15 mouse cellular contexts compared by ENCODE assay signal in genomic region chr4:62733938-62734337, GRCm38 (mm10).
DNase-seq lines count a peak whose midpoint lies in the region; ATAC-seq and TF ChIP-seq lines count a peak whose summit lies in the region.
"Had no signal": no experiment of that assay in that cellular context is flagged by ENCODE, and none has a peak within 500 bp of the region (broad histone marks: within the 10 kb centered on the region; RNA-seq: fewer than 3 reads in every experiment).

No protein-coding gene starts in this region.

- H3K9me3 ChIP-seq in heart, embryonic 14.5 days (ENCODE audit: control insufficient read depth, low read length) = no peaks in the 10 kb centered on the region
- H3K9me3 ChIP-seq in liver, postnatal 0 days (ENCODE audit: low read length) = no peaks in the 10 kb centered on the region
- no peaks in the 10 kb centered on the region for H3K9me3 ChIP-seq in liver, embryonic 11.5 days (ENCODE audit: control insufficient read depth, low read length)
- no peaks in the 10 kb centered on the region for H3K9me3 ChIP-seq in heart, embryonic 16.5 days (replicated peaks; ENCODE audit: control insufficient read depth, low read length)
- no peaks in the 10 kb centered on the region for H3K9me3 ChIP-seq in stomach, embryonic 14.5 days (ENCODE audit: control insufficient read depth, low read depth, low read length)
- H3K9me3 ChIP-seq: forebrain, embryonic 12.5 days; hindbrain, embryonic 15.5 days; midbrain, embryonic 10.5 days had no signal

- no peak for ATAC-seq in heart, embryonic 14.5 days (ENCODE audit: insufficient number of reproducible peaks, insufficient read depth, low FRiP score, low read depth)
- ATAC-seq in liver, postnatal 0 days = peak; percentile 23; the same call in 1 of the 2 replicates
- no peak for ATAC-seq in liver, embryonic 11.5 days (replicated peaks; ENCODE audit: low FRiP score)
- no peak for ATAC-seq in heart, embryonic 16.5 days (replicated peaks; ENCODE audit: extremely low read depth, insufficient read depth, low FRiP score)
- no peak for ATAC-seq in stomach, embryonic 14.5 days (ENCODE audit: insufficient number of reproducible peaks, insufficient read depth, low FRiP score, low read depth)

- intact Hi-C loops in left cerebral cortex, postnatal 25 days (cut with DNase I) = no loop called here

- H3K27me3 ChIP-seq in heart, embryonic 14.5 days (ENCODE audit: control insufficient read depth, insufficient read depth, low read length) = no peaks in the 10 kb centered on the region
- no peaks in the 10 kb centered on the region for H3K27me3 ChIP-seq in liver, postnatal 0 days (ENCODE audit: insufficient read depth, low read length)
- H3K27me3 ChIP-seq in liver, embryonic 11.5 days (replicated peaks; ENCODE audit: control insufficient read depth, insufficient read depth, low read length) = no peaks in the 10 kb centered on the region
- H3K27me3 ChIP-seq in heart, embryonic 16.5 days (ENCODE audit: control insufficient read depth, insufficient read depth, low read length) = no peaks in the 10 kb centered on the region
- no peaks in the 10 kb centered on the region for H3K27me3 ChIP-seq in stomach, embryonic 14.5 days (ENCODE audit: control insufficient read depth, insufficient read depth, low read length)
- H3K27me3 ChIP-seq: forebrain, embryonic 12.5 days; hindbrain, embryonic 15.5 days had no signal

- no peak overlapping the region for H3K4me2 ChIP-seq in heart, embryonic 14.5 days (ENCODE audit: low read length)
- H3K4me2 ChIP-seq in liver, postnatal 0 days (ENCODE audit: low read depth, low read length) = no peak overlapping the region
- no peak overlapping the region for H3K4me2 ChIP-seq in liver, embryonic 11.5 days
- no peak overlapping the region for H3K4me2 ChIP-seq in heart, embryonic 16.5 days (ENCODE audit: low read depth, low read length)
- no peak overlapping the region for H3K4me2 ChIP-seq in stomach, embryonic 14.5 days (replicated peaks; ENCODE audit: low read depth, low read length)
- H3K4me2 ChIP-seq: forebrain, embryonic 12.5 days; hindbrain, embryonic 15.5 days had no signal

- H3K27ac ChIP-seq in heart, embryonic 14.5 days (replicated peaks in 1 of 2; ENCODE audit: control insufficient read depth in 1 of 2, insufficient read depth in 1 of 2, low read depth in 2 of 2, low read length in 2 of 2) = peak overlapping the region; percentile 96 to 98
- H3K27ac ChIP-seq in liver, postnatal 0 days (ENCODE audit: low read depth) = no peak overlapping the region
- H3K27ac ChIP-seq in liver, embryonic 11.5 days (ENCODE audit: low read depth, low read length) = no peak overlapping the region
- H3K27ac ChIP-seq in heart, embryonic 16.5 days (ENCODE audit: low read length) = peak overlapping the region; percentile 96
- peak overlapping the region; percentile 91; the same call in 1 of the 2 replicates for H3K27ac ChIP-seq in stomach, embryonic 14.5 days (ENCODE audit: low read length)
- H3K27ac ChIP-seq: forebrain, embryonic 12.5 days; hindbrain, embryonic 15.5 days; layer of hippocampus, adult 2 months had no signal

- no peak for TF ChIP-seq EP300 in liver, postnatal 0 days (IDR thresholded peaks at IDR 0.05; ENCODE audit: low read depth)

- H3K4me3 ChIP-seq in heart, embryonic 14.5 days (ENCODE audit: control insufficient read depth in 1 of 2, insufficient read depth in 1 of 2, low read depth in 1 of 2, low read length in 2 of 2) = no peak overlapping the region
- H3K4me3 ChIP-seq in liver, postnatal 0 days (ENCODE audit: low read depth, low read length) = no peak overlapping the region
- no peak overlapping the region for H3K4me3 ChIP-seq in liver, embryonic 11.5 days (ENCODE audit: low read depth, low read length)
- H3K4me3 ChIP-seq in heart, embryonic 16.5 days (ENCODE audit: low read length) = no peak overlapping the region
- no peak overlapping the region for H3K4me3 ChIP-seq in stomach, embryonic 14.5 days (ENCODE audit: low read depth, low read length)
- H3K4me3 ChIP-seq: forebrain, embryonic 12.5 days; hindbrain, embryonic 15.5 days; layer of hippocampus, adult 2 months; midbrain, embryonic 10.5 days had no signal

- WGBS in heart, embryonic 14.5 days = 19% methylated on average over 3 of the region's 4 CpGs
- 55% methylated on average over 3 of the region's 4 CpGs for WGBS in liver, postnatal 0 days (ENCODE audit: insufficient replicate concordance)
- whole genome bisulfite sequencing in liver, embryonic 11.5 days = 32% methylated on average over 4 of the region's 4 CpGs
- 31% methylated on average over 3 of the region's 4 CpGs for WGBS in heart, embryonic 16.5 days
- 74% methylated on average over 3 of the region's 4 CpGs for WGBS in stomach, embryonic 14.5 days

- DNase-seq in heart, adult 8-10 months (ENCODE audit: low spot score) = no peak
- no peak for DNase-seq in liver, postnatal 0 days
- DNase-seq in liver, embryonic 11.5 days (ENCODE audit: low spot score) = no peak
- no peak for DNase-seq in cerebellum, postnatal 10 days
- DNase-seq in left cerebral cortex, postnatal 25 days (ENCODE audit: low spot score in 2 of 2) = no peak
- DNase-seq: cerebellum, adult 9-11 months; gastrocnemius, postnatal 36 days; lung, postnatal 14 days had no signal

- H3K36me3 ChIP-seq in heart, embryonic 14.5 days (ENCODE audit: control insufficient read depth, insufficient read depth, low read length) = no peaks in the 10 kb centered on the region
- H3K36me3 ChIP-seq in liver, postnatal 0 days (replicated peaks; ENCODE audit: insufficient read depth, low read length) = no peaks in the 10 kb centered on the region
- H3K36me3 ChIP-seq in liver, embryonic 11.5 days (ENCODE audit: control insufficient read depth, insufficient read depth, low read length) = no peaks in the 10 kb centered on the region
- no peaks in the 10 kb centered on the region for H3K36me3 ChIP-seq in heart, embryonic 16.5 days (ENCODE audit: control insufficient read depth, insufficient read depth)
- H3K36me3 ChIP-seq in stomach, embryonic 14.5 days (ENCODE audit: control insufficient read depth, insufficient read depth, low read length) = no peaks in the 10 kb centered on the region
- H3K36me3 ChIP-seq: forebrain, embryonic 12.5 days; hindbrain, embryonic 15.5 days; midbrain, embryonic 10.5 days had no signal

- no peak overlapping the region for H3K9ac ChIP-seq in heart, embryonic 14.5 days (ENCODE audit: low read length)
- H3K9ac ChIP-seq in liver, postnatal 0 days (replicated peaks) = no peak overlapping the region
- no peak overlapping the region for H3K9ac ChIP-seq in liver, embryonic 11.5 days (ENCODE audit: low read depth, low read length)
- no peak overlapping the region for H3K9ac ChIP-seq in heart, embryonic 16.5 days (ENCODE audit: low read length)
- H3K9ac ChIP-seq in stomach, embryonic 14.5 days (replicated peaks; ENCODE audit: low read depth, low read length) = no peak overlapping the region
- H3K9ac ChIP-seq: forebrain, embryonic 12.5 days; hindbrain, embryonic 15.5 days had no signal

- no peak for TF ChIP-seq CTCF in liver, postnatal 0 days (IDR thresholded peaks at IDR 0.05; ENCODE audit: low read depth)

- peaks cover 72 to 88% of the 10 kb centered on the region in 2 experiments for H3K4me1 ChIP-seq in heart, embryonic 14.5 days (ENCODE audit: control insufficient read depth in 2 of 2, insufficient read depth in 2 of 2, low read length in 2 of 2)
- peaks cover 6% of the 10 kb centered on the region for H3K4me1 ChIP-seq in liver, postnatal 0 days (ENCODE audit: insufficient read depth)
- peaks cover 12% of the 10 kb centered on the region for H3K4me1 ChIP-seq in liver, embryonic 11.5 days (replicated peaks; ENCODE audit: control insufficient read depth, insufficient read depth, low read length)
- peaks cover 73% of the 10 kb centered on the region for H3K4me1 ChIP-seq in heart, embryonic 16.5 days (ENCODE audit: control insufficient read depth, insufficient read depth, low read length)
- H3K4me1 ChIP-seq in stomach, embryonic 14.5 days (ENCODE audit: control insufficient read depth, insufficient read depth, low read length) = peaks cover 54% of the 10 kb centered on the region

Comparison
In these comparisons a context has a peak if more than half of its experiments do, and no peak if none do; other contexts are left out.
1. H3K27ac ChIP-seq: peak in heart, embryonic 14.5 days (2 of 2), heart, embryonic 16.5 days (single experiment) and stomach, embryonic 14.5 days (single experiment); none in liver, postnatal 0 days (single experiment) and liver, embryonic 11.5 days (single experiment).